Mouse (Mus musculus) forebrain, embryonic 16.5 days (tissue): ENCODE measurements around the gene Nnmt. TPM values are rescaled to one million over a fixed set of nuclear protein-coding genes. Genes with fewer than 3 reads are reported as not detected.
A peak's percentile ranks its signal among the peaks of the same experiment; 100 is the strongest.

Experiments
- ATAC-seq: fragments of 200-750 bp; cut with Nextera tagmentation; 2 replicates; pipeline ENCODE4 v1.8.0; 2017; ENCODE audit warnings: mild to moderate bottlenecking, moderate library complexity
- H3K27ac ChIP-seq: fragments of 300-500 bp; sonication (generic); 2 replicates; pipeline ENCODE4 v1.5.1; 2014; ENCODE audit warnings: low read length, control low read depth
- H3K27me3 ChIP-seq: fragments of 300-500 bp; sonication (generic); replicated peaks from 2 replicates; pipeline ENCODE4 v1.6.1; 2014; ENCODE audit warnings: low read length; ENCODE audit not compliant: control insufficient read depth, insufficient read depth
- H3K36me3 ChIP-seq: fragments of 300-500 bp; sonication (generic); 2 replicates; pipeline ENCODE4 v1.6.1; 2014; ENCODE audit not compliant: control insufficient read depth, insufficient read depth
- H3K4me1 ChIP-seq: fragments of 300-500 bp; sonication (generic); replicated peaks from 2 replicates; pipeline ENCODE4 v1.6.1; 2014; ENCODE audit warnings: low read length; ENCODE audit not compliant: control insufficient read depth, insufficient read depth
- H3K4me2 ChIP-seq: fragments of 300-500 bp; sonication (generic); 2 replicates; pipeline ENCODE4 v1.6.1; 2014; ENCODE audit warnings: mild to moderate bottlenecking, low read length, control low read depth
- H3K4me3 ChIP-seq: fragments of 300-500 bp; sonication (generic); replicated peaks from 2 replicates; pipeline ENCODE4 v1.5.1; 2014; ENCODE audit warnings: mild to moderate bottlenecking, low read length, control low read depth
- H3K9ac ChIP-seq: fragments of 300-500 bp; sonication (generic); replicated peaks from 2 replicates; pipeline ENCODE4 v1.6.1; 2014; ENCODE audit warnings: low read depth, low read length, control low read depth
- H3K9me3 ChIP-seq: fragments of 300-500 bp; sonication (generic); 2 replicates; pipeline ENCODE4 v1.6.1; 2016; ENCODE audit warnings: low read length; ENCODE audit not compliant: control insufficient read depth
- WGBS: fragments of 180-500 bp; shearing (Covaris S2); extraction: QIAGEN DNeasy Blood & Tissue Kit; methylation state at CpG from one replicate; pipeline ENCODE4 v1.1.7; 2014; 5-methylcytosine and 5-hydroxymethylcytosine counted together
- polyA plus RNA-seq: library from polyadenylated mRNA; unstranded; fragments of >200 nt; fragmentation: Nextera tagmentation; extraction: Ambion mirVana; gene quantifications from 2 replicates; pipeline ENCODE4 v1.2.1, GENCODE M21; 2015

Nnmt gene
- polyA plus RNA-seq, 1 experiment from 2014 or later: 1.4 TPM

- 93% methylated on average over 7 of the region's 7 CpGs for WGBS
- no peak overlapping the region for H3K9ac ChIP-seq
- H3K4me1 ChIP-seq: peaks cover 7% of the 10 kb centered on the region; the same call in 1 of the 2 replicates
- no peak overlapping the region for H3K27ac ChIP-seq
- no peak for ATAC-seq
- peaks cover 21% of the 10 kb centered on the region for H3K27me3 ChIP-seq
- no peaks in the 10 kb centered on the region for H3K36me3 ChIP-seq
- no peaks in the 10 kb centered on the region for H3K9me3 ChIP-seq
- no peak overlapping the region for H3K4me2 ChIP-seq
- H3K4me3 ChIP-seq: no peak overlapping the region
Measured at GRCm38 (mm10) chr9:48637161-48637560, 32.2 kb upstream of the Nnmt start.

- no peak overlapping the region for H3K4me3 ChIP-seq
- WGBS: 47% methylated on average over 18 of the region's 18 CpGs
Measured at GRCm38 (mm10) chr9:48635576-48636350, 30.8 kb upstream of the Nnmt start.

GRCm38 (mm10) chr9:48633147-48633546 lies 28.2 kb upstream of the Nnmt start:
- 84% methylated on average over 6 of the region's 6 CpGs for WGBS
- no peak overlapping the region for H3K4me3 ChIP-seq
- H3K4me2 ChIP-seq: no peak overlapping the region

More at GRCm38 (mm10) chr9:48635576-48636350, 30.8 kb upstream of the Nnmt start:
- Histone ChIP-seq H3K4me1 (peaks cover 7% of the 10 kb centered on the region; the same call in 1 of the 2 replicates), H3K36me3 (no peaks in the 10 kb centered on the region), H3K27ac (no peak overlapping the region), H3K9me3 (no peaks in the 10 kb centered on the region), H3K4me2 (no peak overlapping the region), H3K27me3 (peaks cover 12% of the 10 kb centered on the region), H3K9ac (no peak overlapping the region)
- ATAC-seq: no peak

GRCm38 (mm10) chr9:48619268-48619667 lies 14.3 kb upstream of the Nnmt start:
- ATAC-seq: no peak
- H3K4me3 ChIP-seq: no peak overlapping the region
- no peaks in the 10 kb centered on the region for H3K9me3 ChIP-seq
- H3K27ac ChIP-seq: no peak overlapping the region
- peaks cover 3% of the 10 kb centered on the region; the same call in 1 of the 2 replicates for H3K4me1 ChIP-seq
- peaks cover 2% of the 10 kb centered on the region; the same call in 1 of the 2 replicates for H3K27me3 ChIP-seq
- H3K4me2 ChIP-seq: no peak overlapping the region
- H3K9ac ChIP-seq: no peak overlapping the region
- 64% methylated on average over 1 of the region's 1 CpGs for WGBS
- no peaks in the 10 kb centered on the region for H3K36me3 ChIP-seq

More at GRCm38 (mm10) chr9:48633147-48633546, 28.2 kb upstream of the Nnmt start:
- H3K27ac ChIP-seq: no peak overlapping the region
- no peaks in the 10 kb centered on the region for H3K36me3 ChIP-seq
- peaks cover 9% of the 10 kb centered on the region for H3K27me3 ChIP-seq
- H3K4me1 ChIP-seq: peaks cover 2% of the 10 kb centered on the region; the same call in 1 of the 2 replicates
- H3K9me3 ChIP-seq: no peaks in the 10 kb centered on the region
- ATAC-seq: no peak
- no peak overlapping the region for H3K9ac ChIP-seq

GRCm38 (mm10) chr9:48618589-48618988 lies 13.6 kb upstream of the Nnmt start:
- ATAC-seq: peak; percentile 62
- peak overlapping the region; percentile 26; the same call in 1 of the 2 replicates for H3K4me2 ChIP-seq

GRCm38 (mm10) chr9:48618111-48618510 lies 13.2 kb upstream of the Nnmt start:
- Histone ChIP-seq H3K4me1 (peaks cover 3% of the 10 kb centered on the region; the same call in 1 of the 2 replicates), H3K36me3 (no peaks in the 10 kb centered on the region), H3K27me3 (peaks cover 2% of the 10 kb centered on the region; the same call in 1 of the 2 replicates), H3K9me3 (no peaks in the 10 kb centered on the region), H3K27ac (no peak overlapping the region), H3K9ac (no peak overlapping the region), H3K4me3 (no peak overlapping the region), H3K4me2 (no peak overlapping the region)
- WGBS: 83% methylated on average over 8 of the region's 8 CpGs
- no peak for ATAC-seq

More at GRCm38 (mm10) chr9:48618589-48618988, 13.6 kb upstream of the Nnmt start:
- peaks cover 2% of the 10 kb centered on the region; the same call in 1 of the 2 replicates for H3K27me3 ChIP-seq
- WGBS: 32% methylated on average over 6 of the region's 6 CpGs
- H3K4me1 ChIP-seq: peaks cover 3% of the 10 kb centered on the region; the same call in 1 of the 2 replicates
- H3K36me3 ChIP-seq: no peaks in the 10 kb centered on the region
- no peak overlapping the region for H3K27ac ChIP-seq
- H3K9me3 ChIP-seq: no peaks in the 10 kb centered on the region
- no peak overlapping the region for H3K4me3 ChIP-seq
- H3K9ac ChIP-seq: peak overlapping the region; percentile 25; the same call in 1 of the 2 replicates

- Histone ChIP-seq H3K27ac (no peak overlapping the region), H3K36me3 (no peaks in the 10 kb centered on the region), H3K9ac (no peak overlapping the region), H3K9me3 (no peaks in the 10 kb centered on the region), H3K27me3 (peaks cover 2% of the 10 kb centered on the region; the same call in 1 of the 2 replicates), H3K4me2 (no peak overlapping the region), H3K4me3 (no peak overlapping the region), H3K4me1 (peaks cover 3% of the 10 kb centered on the region; the same call in 1 of the 2 replicates)
- ATAC-seq: no peak
- WGBS: 86% methylated on average over 3 of the region's 3 CpGs
Measured at GRCm38 (mm10) chr9:48617511-48618010, 12.6 kb upstream of the Nnmt start.

- Histone ChIP-seq H3K27ac (no peak overlapping the region), H3K4me1 (no peaks in the 10 kb centered on the region), H3K27me3 (no peaks in the 10 kb centered on the region), H3K4me3 (no peak overlapping the region), H3K9ac (no peak overlapping the region), H3K36me3 (no peaks in the 10 kb centered on the region), H3K4me2 (no peak overlapping the region), H3K9me3 (no peaks in the 10 kb centered on the region)
- 87% methylated on average over 4 of the region's 4 CpGs for WGBS
- ATAC-seq: no peak
Measured at GRCm38 (mm10) chr9:48613221-48613620, 8.3 kb upstream of the Nnmt start.

- H3K27ac ChIP-seq: no peak overlapping the region
- H3K4me1 ChIP-seq: no peaks in the 10 kb centered on the region
- 88% methylated on average over 5 of the region's 5 CpGs for WGBS
- H3K9me3 ChIP-seq: no peaks in the 10 kb centered on the region
- no peak overlapping the region for H3K4me2 ChIP-seq
- no peaks in the 10 kb centered on the region for H3K36me3 ChIP-seq
- ATAC-seq: no peak
- no peak overlapping the region for H3K9ac ChIP-seq
- H3K4me3 ChIP-seq: no peak overlapping the region
- no peaks in the 10 kb centered on the region for H3K27me3 ChIP-seq
Measured at GRCm38 (mm10) chr9:48612542-48612941, 7.6 kb upstream of the Nnmt start.
